Mouse (Mus musculus) lung, postnatal 10 days (tissue): ENCODE data around the gene Zbtb7b.
A peak's percentile ranks its signal among the peaks of the same experiment; 100 is the strongest.

Experiments
- DNase-seq: peaks from one replicate; pipeline ENCODE4 v3.0.0; 2021

Gene Zbtb7b

GRCm38 (mm10) chr3:89418170-89418860 lies 23.7 kb upstream of the Zbtb7b start, which contains the start of the genes Cks1b and Shc1:
TSS of gene Cks1b (minus strand) at chr3:89418383.
TSS of gene Shc1 (plus strand) at chr3:89418443.
- peak; percentile 98 for DNase-seq

- no peak for DNase-seq
Observed at GRCm38 (mm10) chr3:89417840-89418169, 23.2 kb upstream of the Zbtb7b start.

GRCm38 (mm10) chr3:89417131-89417530 lies 22.6 kb upstream of the Zbtb7b start:
- no peak for DNase-seq

GRCm38 (mm10) chr3:89416158-89416557 lies 21.6 kb upstream of the Zbtb7b start:
- no peak for DNase-seq

- peak; percentile 99 for DNase-seq
Observed at GRCm38 (mm10) chr3:89411490-89412393, 17.2 kb upstream of the Zbtb7b start, which contains the start of gene Flad1. TSS of gene Flad1 (minus strand) at chr3:89411870.

- DNase-seq, result no peak
Observed at GRCm38 (mm10) chr3:89410864-89411263, 16.3 kb upstream of the Zbtb7b start.

GRCm38 (mm10) chr3:89409701-89410100 lies 15.1 kb upstream of the Zbtb7b start:
- DNase-seq, result no peak

- DNase-seq, result no peak
Observed at GRCm38 (mm10) chr3:89408448-89408847, 13.9 kb upstream of the Zbtb7b start.

- DNase-seq, result no peak
Observed at GRCm38 (mm10) chr3:89406887-89407286, 12.3 kb upstream of the Zbtb7b start.

- no peak for DNase-seq
Observed at GRCm38 (mm10) chr3:89402693-89403092, 8.1 kb upstream of the Zbtb7b start, which contains the start of gene Lenep. TSS of gene Lenep (minus strand) at chr3:89402793.

- no peak for DNase-seq
Observed at GRCm38 (mm10) chr3:89401329-89401728, 6.8 kb upstream of the Zbtb7b start.

- no peak for DNase-seq
Observed at GRCm38 (mm10) chr3:89396654-89397005, 2.1 kb upstream of the Zbtb7b start.

- peak; percentile 86 for DNase-seq
Observed at GRCm38 (mm10) chr3:89395806-89396653, 1.5 kb upstream of the Zbtb7b start.

GRCm38 (mm10) chr3:89395419-89395805 lies 836 bp upstream of the Zbtb7b start:
- DNase-seq, result peak; percentile 42

GRCm38 (mm10) chr3:89394894-89395256 lies 299 bp upstream of the Zbtb7b start:
- DNase-seq, result peak; percentile 95

GRCm38 (mm10) chr3:89393605-89394004 lies 971 bp downstream of the Zbtb7b start:
- peak; percentile 100 for DNase-seq

- peak; percentile 59 for DNase-seq
Observed at GRCm38 (mm10) chr3:89392871-89393311, 1.7 kb downstream of the Zbtb7b start.

- peak; percentile 80 for DNase-seq
Observed at GRCm38 (mm10) chr3:89391663-89392511, 2.7 kb downstream of the Zbtb7b start.

GRCm38 (mm10) chr3:89390699-89391662 lies 3.6 kb downstream of the Zbtb7b start:
- peak; percentile 55 for DNase-seq

GRCm38 (mm10) chr3:89390111-89390515 lies 4.5 kb downstream of the Zbtb7b start:
- DNase-seq, result peak; percentile 36
